Mouse (Mus musculus): ENCODE measurements at regions not wholly inside any gene's neighbourhood (a gene's known extent, or its start where the extent isn't known, plus 50 kb on each side); places are given as distances from the start of the nearest gene placed in this dataset.

DNA sequence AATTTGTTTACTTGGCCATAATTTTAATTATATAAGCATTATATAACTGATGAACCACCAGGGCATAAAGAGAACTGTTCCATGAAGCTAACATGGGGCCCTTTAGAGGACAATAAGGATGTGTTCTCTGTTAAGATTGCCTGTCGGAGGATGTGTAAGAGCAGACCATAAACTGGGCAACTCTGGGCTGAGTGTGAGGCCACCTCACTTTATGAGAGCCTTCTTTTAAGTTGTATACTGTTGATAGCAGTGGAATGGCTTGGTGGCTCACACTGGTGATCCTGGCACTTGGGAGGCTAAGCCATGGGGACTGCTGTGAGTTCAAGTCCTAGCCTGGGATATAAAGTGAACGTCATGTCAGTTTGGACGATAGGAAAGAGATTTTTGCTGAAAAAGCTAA lies 227.3 kb upstream of the Krr1 start:
- no peak for TF ChIP-seq CTCF (IDR thresholded peaks at IDR 0.05; ENCODE audit: low read depth)
- TF ChIP-seq EP300 (IDR thresholded peaks at IDR 0.05; ENCODE audit: low read depth): no peak

Data from heart, postnatal 0 days (tissue).